Mouse (Mus musculus) neural tube, embryonic 10.5 days (tissue): ENCODE data around the gene Mamdc2.
A peak's percentile ranks its signal among the peaks of the same experiment; 100 is the strongest.

Experiments used
- DNase-seq: peaks from one replicate; pipeline ENCODE4 v3.0.0-alpha.2; 2017; ENCODE audit warnings: low spot score; ENCODE audit errors: extremely low spot score

Gene Mamdc2

GRCm38 (mm10) chr19:23281911-23282660 is 166.2 kb downstream of the Mamdc2 start:
- DNase-seq = no peak

- no peak for DNase-seq
Observed at GRCm38 (mm10) chr19:23274054-23274724, 174.1 kb downstream of the Mamdc2 start.

- peak; percentile 90 for DNase-seq
Observed at GRCm38 (mm10) chr19:23273355-23274053, 174.7 kb downstream of the Mamdc2 start, which contains the start of gene Smc5. Gene Smc5, minus strand, starts transcription at chr19:23273897.

- DNase-seq = no peak
Observed at GRCm38 (mm10) chr19:23256771-23257170, 191.5 kb downstream of the Mamdc2 start.
